Mouse (Mus musculus) cortical plate, adult 2 months (tissue): ENCODE results near the gene Kremen1. TPM values are rescaled to one million over a fixed set of nuclear protein-coding genes. Genes with fewer than 3 reads are reported as not detected.

Experiments used
- H3K27ac ChIP-seq: fragments of 200-500 bp; 2 replicates; pipeline ENCODE4 v1.5.1; 2012; ENCODE audit warnings: low read length, control low read depth, inconsistent platforms; ENCODE audit not compliant: insufficient read depth
- H3K4me1 ChIP-seq: fragments of 200-500 bp; 2 replicates; pipeline ENCODE4 v1.6.1; 2011; ENCODE audit warnings: low read length; ENCODE audit not compliant: control insufficient read depth, insufficient read depth
- H3K4me3 ChIP-seq: fragments of 200-500 bp; 2 replicates; pipeline ENCODE4 v1.5.1; 2011; ENCODE audit warnings: mild to moderate bottlenecking, low read length, control low read depth; ENCODE audit not compliant: insufficient read depth
- CTCF ChIP-seq: fragments of 200-500 bp; IDR thresholded peaks from 2 replicates; pipeline ENCODE4 v1.5.1; 2011; ENCODE audit warnings: mild to moderate bottlenecking, control low read depth, low read length; ENCODE audit not compliant: insufficient read depth; ENCODE audit errors: extremely low read depth
- POLR2A ChIP-seq: fragments of 200-500 bp; IDR thresholded peaks from 2 replicates; pipeline ENCODE4 v1.6.1; 2011; ENCODE audit warnings: mild to moderate bottlenecking, low read length, control low read depth; ENCODE audit not compliant: insufficient read depth; ENCODE audit errors: extremely low read depth
- polyA plus RNA-seq: library from polyadenylated mRNA; depleted of rRNA; stranded (reverse); fragments of >200 nt; gene quantifications from 2 replicates; pipeline ENCODE4 v1.2.3, GENCODE M21; 2012

The Kremen1 gene
- polyA plus RNA-seq, 1 experiment = 10.4 TPM

- Histone ChIP-seq H3K27ac (no peak overlapping the region), H3K4me3 (no peak overlapping the region), H3K4me1 (peaks cover 2% of the 10 kb centered on the region; the same call in 1 of the 2 replicates)
- TF ChIP-seq POLR2A (no peak), CTCF (peak; percentile 93)
Observed at GRCm38 (mm10) chr11:5290691-5291090, 29.3 kb upstream of the Kremen1 start.

GRCm38 (mm10) chr11:5289826-5290580 lies 28.6 kb upstream of the Kremen1 start:
- no peak overlapping the region for H3K27ac ChIP-seq
- TF ChIP-seq POLR2A (no peak), CTCF (no peak)
- no peaks in the 10 kb centered on the region for H3K4me1 ChIP-seq
- no peak overlapping the region for H3K4me3 ChIP-seq

GRCm38 (mm10) chr11:5283987-5284386 lies 22.6 kb upstream of the Kremen1 start:
- no peak overlapping the region for H3K4me3 ChIP-seq
- TF ChIP-seq POLR2A (no peak), CTCF (no peak)

GRCm38 (mm10) chr11:5280932-5281331 lies 19.6 kb upstream of the Kremen1 start:
- no peak for TF ChIP-seq POLR2A
- no peak for TF ChIP-seq CTCF
- Histone ChIP-seq H3K27ac (no peak overlapping the region), H3K4me1 (no peaks in the 10 kb centered on the region), H3K4me3 (no peak overlapping the region)

More at GRCm38 (mm10) chr11:5283987-5284386, 22.6 kb upstream of the Kremen1 start:
- H3K4me1 ChIP-seq = no peaks in the 10 kb centered on the region
- H3K27ac ChIP-seq = no peak overlapping the region

GRCm38 (mm10) chr11:5278463-5278862 lies 17.1 kb upstream of the Kremen1 start:
- Histone ChIP-seq H3K4me1 (peaks cover 4% of the 10 kb centered on the region), H3K4me3 (no peak overlapping the region), H3K27ac (no peak overlapping the region)
- no peak for TF ChIP-seq CTCF
- TF ChIP-seq POLR2A = no peak

- Histone ChIP-seq H3K27ac (no peak overlapping the region), H3K4me1 (peaks cover 5% of the 10 kb centered on the region), H3K4me3 (no peak overlapping the region)
- no peak for TF ChIP-seq POLR2A
- no peak for TF ChIP-seq CTCF
Observed at GRCm38 (mm10) chr11:5277307-5277971, 16.1 kb upstream of the Kremen1 start.

GRCm38 (mm10) chr11:5275216-5275615 lies 13.9 kb upstream of the Kremen1 start:
- Histone ChIP-seq H3K4me1 (peaks cover 5% of the 10 kb centered on the region), H3K27ac (no peak overlapping the region), H3K4me3 (no peak overlapping the region)
- TF ChIP-seq CTCF (no peak), POLR2A (no peak)

GRCm38 (mm10) chr11:5272536-5273234 lies 11.3 kb upstream of the Kremen1 start:
- Histone ChIP-seq H3K4me3 (no peak overlapping the region), H3K27ac (no peak overlapping the region), H3K4me1 (peaks cover 5% of the 10 kb centered on the region)
- no peak for TF ChIP-seq POLR2A

GRCm38 (mm10) chr11:5272066-5272360 lies 10.7 kb upstream of the Kremen1 start:
- TF ChIP-seq POLR2A (no peak), CTCF (no peak)
- H3K27ac ChIP-seq = no peak overlapping the region
- peaks cover 5% of the 10 kb centered on the region for H3K4me1 ChIP-seq
- H3K4me3 ChIP-seq = no peak overlapping the region
